Mouse (Mus musculus) hematopoietic stem cell, adult 5-6 weeks (primary cell): ENCODE results near the gene Olfr38. TPM values are rescaled to one million over a fixed set of nuclear protein-coding genes. Genes with fewer than 3 reads are reported as not detected.

Experiments
- ATAC-seq, 2 experiments: fragments of 125-278 bp in 1 of 2; replicated peaks in 1 of 2; 2 replicates each; pipeline ENCODE4 v1.8.0; 2016 to 2017; ENCODE audit warnings: inconsistent platforms in 2 of 2, mild to moderate bottlenecking in 2 of 2, moderate number of reproducible peaks in 2 of 2, low read depth in 1 of 2, moderate TSS enrichment in 1 of 2; ENCODE audit not compliant: low FRiP score in 2 of 2, poor library complexity in 2 of 2, severe bottlenecking in 2 of 2, insufficient read depth in 1 of 2, low TSS enrichment in 1 of 2
- total RNA-seq: library from RNA; stranded (forward); fragments of 172-1452, 232-1000 nt; gene quantifications from 2 replicates; pipeline ENCODE4 v1.2.3, GENCODE M21; 2017

Olfr38 gene
- not detected in 2 replicates for total RNA-seq

DNA sequence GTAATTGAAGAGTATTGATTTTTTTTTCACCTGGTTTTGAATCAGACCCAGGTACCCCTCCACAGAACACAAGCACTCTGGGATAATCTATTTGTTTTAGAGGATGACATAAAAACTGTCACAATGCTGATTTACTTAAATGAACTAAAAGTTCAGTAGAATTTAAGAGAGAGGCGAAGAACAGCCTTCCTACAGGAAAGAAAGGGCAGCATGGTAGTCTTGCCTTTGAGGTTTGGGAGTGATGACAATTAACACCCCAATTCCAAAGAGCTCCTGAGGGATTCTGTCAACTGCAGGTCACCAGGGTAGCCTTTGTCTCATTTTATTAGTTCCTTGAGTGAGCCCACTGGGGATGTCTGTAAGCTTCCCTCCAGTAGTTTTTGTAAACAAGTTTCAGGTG, at the start of gene Olfr38:
TSS of gene Olfr38 (plus strand) at position 301 of the 400 bp plus-strand sequence.
- ATAC-seq: no peak

DNA sequence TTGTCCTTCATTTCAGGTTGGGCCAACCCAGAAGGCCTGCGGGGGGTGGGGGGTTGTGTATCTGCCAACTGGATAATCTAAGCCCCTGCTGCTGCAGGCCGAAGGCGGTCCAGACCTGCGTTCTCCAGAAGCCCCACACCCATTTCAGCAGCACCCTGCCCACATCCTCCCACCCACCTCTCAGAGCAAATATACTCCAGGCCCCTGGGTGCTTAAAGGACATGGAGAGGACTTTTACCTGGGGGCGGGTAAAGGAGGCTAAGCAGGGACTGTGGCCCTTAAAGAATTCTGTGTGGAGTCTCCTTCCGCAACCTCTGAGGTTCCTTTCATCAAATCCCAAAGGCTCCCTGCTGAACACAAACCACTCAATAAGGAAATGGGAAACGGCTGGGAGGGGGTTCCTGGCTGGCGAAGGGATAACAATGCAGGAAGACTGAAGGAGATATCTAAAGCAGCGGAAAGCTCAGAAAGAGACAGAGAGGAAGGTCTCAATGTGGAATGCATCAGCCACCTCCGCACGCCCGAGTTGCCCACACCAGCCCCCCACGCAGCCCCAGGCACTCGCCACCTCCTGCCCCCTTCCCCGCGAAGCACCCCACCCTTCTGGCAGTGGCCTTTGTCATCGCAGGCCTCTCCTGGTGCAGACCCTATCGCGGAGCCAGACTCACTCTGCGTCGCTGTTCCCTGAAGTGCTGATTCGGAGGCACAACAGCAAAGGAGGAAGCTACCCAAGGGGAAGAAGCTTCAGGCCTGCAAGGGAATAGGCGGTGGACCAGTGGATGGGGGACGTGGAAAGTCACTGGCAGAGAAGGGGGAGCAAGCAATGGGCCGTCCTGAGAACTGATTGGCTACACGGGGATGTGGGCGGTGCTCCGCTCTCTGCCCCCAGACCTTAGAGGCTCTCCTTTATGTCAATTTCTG, 46.7 kb upstream of the Olfr38 start, which contains the start of gene Tcaf1:
TSS of gene Tcaf1 (minus strand) at position 798 of the 921 bp plus-strand sequence.
- ATAC-seq: peak in 1 of 2 experiments; percentile 42; a peak in 1 of 4 replicates

GRCm38 (mm10) chr6:42714668-42715067, 41.5 kb upstream of the Olfr38 start:
- no peak for ATAC-seq

- ATAC-seq: no peak
Measured at GRCm38 (mm10) chr6:42717973-42718372, 38.2 kb upstream of the Olfr38 start.

GRCm38 (mm10) chr6:42739071-42739470, 17.1 kb upstream of the Olfr38 start, which contains the start of gene Olfr453:
Gene Olfr453, plus strand, starts transcription at chr6:42739371.
- ATAC-seq: no peak

- no peak for ATAC-seq
Measured at GRCm38 (mm10) chr6:42742303-42742702, 13.9 kb upstream of the Olfr38 start.

DNA sequence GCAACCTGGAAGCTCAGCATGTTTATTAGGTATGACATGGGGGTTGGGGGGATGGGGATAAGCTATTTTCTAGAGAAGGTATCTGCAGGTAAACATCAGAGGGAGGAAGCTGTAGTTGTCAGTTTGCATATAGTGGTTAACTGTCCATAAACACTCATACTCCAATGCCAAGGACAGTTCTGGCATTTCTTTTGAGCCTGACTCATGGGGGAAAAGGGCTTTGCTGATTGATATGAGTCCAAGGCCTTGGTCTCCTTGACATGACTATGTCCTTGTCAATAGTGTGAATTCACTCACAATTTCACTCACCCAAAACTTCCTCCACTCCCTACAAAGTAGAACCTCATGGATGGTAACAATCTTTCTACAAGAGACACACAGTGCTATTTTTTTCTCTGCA, 8.4 kb upstream of the Olfr38 start:
- ATAC-seq: no peak

GRCm38 (mm10) chr6:42777066-42777465, 20.9 kb downstream of the Olfr38 start:
- ATAC-seq: no peak

DNA sequence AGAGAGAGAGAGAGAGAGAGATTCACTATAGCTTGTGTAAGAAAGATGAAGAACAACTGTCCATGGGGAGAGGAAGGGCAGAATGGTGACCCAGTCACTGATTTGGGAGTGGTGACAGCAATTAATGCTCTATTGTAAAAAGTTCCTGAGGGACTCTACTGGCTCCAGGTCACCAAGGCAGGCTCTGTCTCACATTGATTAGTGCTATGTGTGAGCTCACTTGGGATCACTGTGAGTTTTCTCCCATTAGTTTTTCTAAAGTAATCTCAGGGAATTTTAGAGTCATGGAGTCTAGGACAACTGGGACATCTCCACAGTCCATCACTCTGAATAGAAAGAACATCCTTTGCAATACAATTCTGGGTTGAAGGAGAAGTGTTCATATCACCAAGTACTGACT, 28.6 kb downstream of the Olfr38 start, which contains the start of gene Olfr452:
TSS of gene Olfr452 (plus strand) at position 301 of the 400 bp plus-strand sequence.
- ATAC-seq: no peak

DNA sequence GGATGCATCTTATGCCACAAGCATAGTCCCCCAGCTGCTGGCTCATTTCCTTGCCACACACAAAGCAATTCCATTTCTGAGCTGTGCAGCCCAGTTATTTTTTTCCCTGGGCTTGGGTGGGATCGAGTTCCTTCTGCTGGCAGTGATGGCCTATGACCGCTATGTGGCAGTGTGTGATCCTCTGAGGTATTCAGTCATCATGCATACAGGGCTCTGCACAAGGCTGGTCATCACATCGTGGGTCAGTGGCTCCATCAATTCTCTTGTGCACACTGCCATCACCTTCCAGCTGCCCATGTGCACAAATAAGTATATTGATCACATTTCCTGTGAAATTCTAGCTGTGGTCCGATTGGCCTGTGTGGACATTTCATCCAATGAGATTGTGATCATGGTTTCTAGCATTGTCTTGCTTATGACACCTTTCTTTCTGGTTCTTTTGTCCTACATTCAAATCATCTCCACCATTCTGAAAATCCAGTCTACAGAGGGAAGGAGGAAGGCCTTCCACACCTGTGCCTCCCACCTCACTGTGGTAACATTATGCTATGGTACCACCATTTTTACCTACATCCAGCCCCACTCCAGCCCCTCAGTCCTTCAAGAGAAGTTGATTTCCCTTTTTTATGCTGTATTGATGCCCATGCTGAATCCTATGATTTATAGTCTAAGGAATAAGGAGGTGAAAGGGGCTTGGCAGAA, 34.2 kb downstream of the Olfr38 start:
- no peak; a peak in 1 of 4 replicates for ATAC-seq

- no peak for ATAC-seq
Measured at GRCm38 (mm10) chr6:42790949-42791556, 34.8 kb downstream of the Olfr38 start.

DNA sequence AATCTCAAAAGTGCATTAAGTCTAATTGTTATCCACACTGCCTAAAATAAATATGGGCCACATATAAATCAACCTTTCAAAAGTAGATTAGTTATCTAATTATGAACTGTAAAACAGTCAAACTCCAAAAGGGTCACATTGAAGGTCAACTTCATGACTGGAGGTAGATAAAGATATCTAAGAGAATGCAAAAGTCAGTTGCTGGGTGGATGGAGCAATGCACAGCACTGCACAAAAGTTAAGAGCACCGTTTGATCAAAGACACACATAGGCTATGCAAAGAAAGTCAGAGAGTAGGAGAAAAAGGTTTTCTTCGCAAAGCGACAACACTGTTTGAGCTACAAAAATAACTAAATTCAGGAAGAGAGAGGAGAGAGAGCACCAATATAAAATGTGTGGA, 38.8 kb downstream of the Olfr38 start:
- ATAC-seq: no peak

DNA sequence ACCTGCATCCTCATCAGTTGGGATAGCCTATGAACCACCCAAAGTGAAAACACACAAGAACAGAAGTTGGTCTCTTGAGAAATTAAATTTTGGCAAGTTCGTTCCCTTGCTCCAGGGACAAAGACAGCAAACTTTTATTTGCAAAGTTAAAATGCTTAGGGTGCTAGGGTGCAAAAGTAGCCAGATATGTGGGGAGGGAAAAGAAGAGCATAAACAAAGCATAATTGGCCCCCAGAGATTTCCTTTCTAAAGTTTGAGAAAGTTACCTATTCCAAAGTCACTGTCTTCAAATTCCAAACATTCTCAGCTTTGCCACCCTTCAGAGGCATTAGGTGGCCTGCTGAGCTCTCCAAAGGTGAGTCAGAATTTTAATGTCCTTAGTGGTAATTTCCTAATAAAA, 55.4 kb downstream of the Olfr38 start, which contains the start of gene Olfr450:
TSS of gene Olfr450 (plus strand) at position 301 of the 400 bp plus-strand sequence.
- no peak for ATAC-seq

Other genes starting within 250 kb of the Olfr38 start
- not detected in 2 replicates for gene Olfr455, start 208.8 kb upstream of the Olfr38 start, total RNA-seq
- gene Tcaf3, start 158.7 kb upstream of the Olfr38 start, total RNA-seq: not detected in 2 replicates
- gene Tcaf2, start 111.2 kb upstream of the Olfr38 start, total RNA-seq: 0.20 and 1.3 TPM in 2 replicates
- 3.0 and 12.7 TPM in 2 replicates for gene Tcaf1, start 46.3 kb upstream of the Olfr38 start, total RNA-seq
- not detected in 2 replicates for gene Olfr453, start 17.0 kb upstream of the Olfr38 start, total RNA-seq
- not detected in 2 replicates for gene Olfr452, start 28.7 kb downstream of the Olfr38 start, total RNA-seq
- not detected in 2 replicates for gene Olfr450, start 55.5 kb downstream of the Olfr38 start, total RNA-seq
- not detected in 2 replicates for gene Olfr449, start 78.0 kb downstream of the Olfr38 start, total RNA-seq
- not detected in 2 replicates for gene Olfr448, start 134.0 kb downstream of the Olfr38 start, total RNA-seq
- not detected in 2 replicates for gene Olfr447, start 152.5 kb downstream of the Olfr38 start, total RNA-seq
- gene Olfr446, start 165.0 kb downstream of the Olfr38 start, total RNA-seq: not detected in 2 replicates
- gene Olfr444, start 192.7 kb downstream of the Olfr38 start, total RNA-seq: not detected in 2 replicates